Mouse (Mus musculus): ENCODE results near the gene Arpp19. TPM values are rescaled to one million over a fixed set of nuclear protein-coding genes. Genes with fewer than 3 reads are reported as not detected.
A peak's percentile ranks its signal among the peaks of the same experiment; 100 is the strongest.

Gene Arpp19
- polyA plus RNA-seq, 1 experiment from 2014 or later, result 324 TPM

GRCm38 (mm10) chr9:75040566-75040965 is 3.2 kb downstream of the Arpp19 start:
- 92% methylated on average over 2 of the region's 2 CpGs for WGBS
- Histone ChIP-seq H3K4me2 (no peak overlapping the region), H3K4me3 (no peak overlapping the region), H3K27me3 (no peaks in the 10 kb centered on the region), H3K4me1 (peaks cover 19% of the 10 kb centered on the region), H3K36me3 (peaks cover 14% of the 10 kb centered on the region; the same call in 1 of the 2 replicates), H3K27ac (no peak overlapping the region), H3K9ac (no peak overlapping the region), H3K9me3 (no peaks in the 10 kb centered on the region)
- no peak for ATAC-seq (ENCODE audit: insufficient number of reproducible peaks, insufficient read depth, low FRiP score, low TSS enrichment, low read depth)

DNA sequence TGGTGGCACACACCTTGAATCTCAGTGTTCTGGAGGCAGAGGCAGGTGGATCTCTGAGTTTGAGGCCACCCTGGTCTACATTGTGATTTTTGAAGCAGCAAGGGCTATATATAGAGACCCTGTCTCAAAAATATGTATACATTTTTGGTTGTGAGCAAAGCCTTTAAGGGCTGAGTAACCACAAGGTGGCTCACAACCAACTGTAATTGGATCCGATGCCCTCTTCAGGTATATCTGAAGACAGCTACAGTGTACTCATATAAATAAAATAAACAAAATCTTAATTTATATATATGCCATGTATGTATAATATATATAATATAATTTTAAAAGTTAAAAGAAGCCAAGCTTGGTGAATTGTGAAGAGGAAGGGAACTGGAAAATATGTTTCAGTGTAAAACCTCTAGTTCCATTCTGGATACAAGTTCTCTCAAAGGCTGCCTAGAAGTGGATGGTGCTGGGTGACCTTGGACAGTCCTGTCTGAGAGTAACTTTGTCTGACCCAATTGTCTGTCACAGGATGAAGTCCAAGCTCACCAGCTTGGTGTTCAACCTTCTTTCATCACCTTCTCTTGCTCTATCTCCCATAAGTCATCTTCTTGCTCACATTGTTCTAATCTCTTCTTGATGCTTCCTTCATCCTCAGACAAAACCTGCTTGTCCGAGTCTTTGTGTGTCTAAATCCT is 4.6 kb downstream of the Arpp19 start:
- H3K27ac ChIP-seq, result no peak overlapping the region

GRCm38 (mm10) chr9:75043191-75043590 is 5.8 kb downstream of the Arpp19 start:
- no peak overlapping the region for H3K27ac ChIP-seq
- H3K9ac ChIP-seq, result no peak overlapping the region
- ATAC-seq (ENCODE audit: insufficient number of reproducible peaks, insufficient read depth, low FRiP score, low TSS enrichment, low read depth), result no peak
- no peak overlapping the region for H3K4me3 ChIP-seq
- no peak overlapping the region for H3K4me2 ChIP-seq
- no peaks in the 10 kb centered on the region for H3K27me3 ChIP-seq
- H3K36me3 ChIP-seq, result peaks cover 25% of the 10 kb centered on the region
- no peaks in the 10 kb centered on the region for H3K9me3 ChIP-seq
- 94% methylated on average over 2 of the region's 2 CpGs for WGBS
- H3K4me1 ChIP-seq, result peaks cover 11% of the 10 kb centered on the region

More for the DNA sequence above, 4.6 kb downstream of the Arpp19 start:
- 81% methylated on average over 2 of the region's 2 CpGs for WGBS
- Histone ChIP-seq H3K4me1 (peaks cover 15% of the 10 kb centered on the region), H3K4me2 (no peak overlapping the region), H3K9me3 (no peaks in the 10 kb centered on the region), H3K4me3 (no peak overlapping the region), H3K27me3 (no peaks in the 10 kb centered on the region), H3K36me3 (peaks cover 25% of the 10 kb centered on the region), H3K9ac (no peak overlapping the region)
- no peak for ATAC-seq (ENCODE audit: insufficient number of reproducible peaks, insufficient read depth, low FRiP score, low TSS enrichment, low read depth)

- H3K27ac ChIP-seq, result no peak overlapping the region
- H3K4me2 ChIP-seq, result no peak overlapping the region
- peaks cover 25% of the 10 kb centered on the region for H3K36me3 ChIP-seq
- no peak overlapping the region for H3K4me3 ChIP-seq
- H3K27me3 ChIP-seq, result no peaks in the 10 kb centered on the region
- H3K9ac ChIP-seq, result no peak overlapping the region
- H3K4me1 ChIP-seq, result no peaks in the 10 kb centered on the region
- ATAC-seq (ENCODE audit: insufficient number of reproducible peaks, insufficient read depth, low FRiP score, low TSS enrichment, low read depth), result no peak
- no peaks in the 10 kb centered on the region for H3K9me3 ChIP-seq
These were observed 9.7 kb downstream of the Arpp19 start for GRCm38 (mm10) chr9:75047079-75047478.

- no peak overlapping the region for H3K9ac ChIP-seq
- no peak overlapping the region for H3K4me3 ChIP-seq
- peaks cover 16% of the 10 kb centered on the region for H3K36me3 ChIP-seq
- H3K9me3 ChIP-seq, result no peaks in the 10 kb centered on the region
- no peak overlapping the region for H3K27ac ChIP-seq
- no peak for ATAC-seq (ENCODE audit: insufficient number of reproducible peaks, insufficient read depth, low FRiP score, low TSS enrichment, low read depth)
- 87% methylated on average over 3 of the region's 3 CpGs for WGBS
- H3K4me1 ChIP-seq, result no peaks in the 10 kb centered on the region
- no peaks in the 10 kb centered on the region for H3K27me3 ChIP-seq
- H3K4me2 ChIP-seq, result no peak overlapping the region
These were observed 11.7 kb downstream of the Arpp19 start for GRCm38 (mm10) chr9:75049100-75049499.

GRCm38 (mm10) chr9:75050003-75050402 is 12.6 kb downstream of the Arpp19 start:
- no peaks in the 10 kb centered on the region for H3K4me1 ChIP-seq
- no peak overlapping the region for H3K9ac ChIP-seq
- WGBS, result 32% methylated on average over 3 of the region's 3 CpGs
- peak; percentile 43; the same call in 1 of the 2 replicates for ATAC-seq (ENCODE audit: insufficient number of reproducible peaks, insufficient read depth, low FRiP score, low TSS enrichment, low read depth)
- no peaks in the 10 kb centered on the region for H3K27me3 ChIP-seq
- no peak overlapping the region for H3K4me3 ChIP-seq
- H3K9me3 ChIP-seq, result no peaks in the 10 kb centered on the region
- no peak overlapping the region for H3K4me2 ChIP-seq
- H3K36me3 ChIP-seq, result peaks cover 19% of the 10 kb centered on the region
- no peak overlapping the region for H3K27ac ChIP-seq

GRCm38 (mm10) chr9:75051841-75052240 is 14.4 kb downstream of the Arpp19 start:
- Histone ChIP-seq H3K4me1 (no peaks in the 10 kb centered on the region), H3K36me3 (peaks cover 15% of the 10 kb centered on the region), H3K4me3 (no peak overlapping the region), H3K27me3 (no peaks in the 10 kb centered on the region), H3K4me2 (no peak overlapping the region), H3K27ac (no peak overlapping the region), H3K9ac (no peak overlapping the region), H3K9me3 (no peaks in the 10 kb centered on the region)
- ATAC-seq (ENCODE audit: insufficient number of reproducible peaks, insufficient read depth, low FRiP score, low TSS enrichment, low read depth), result no peak
- WGBS, result 89% methylated on average over 4 of the region's 4 CpGs

GRCm38 (mm10) chr9:75055046-75055445 is 17.6 kb downstream of the Arpp19 start:
- Histone ChIP-seq H3K4me1 (no peaks in the 10 kb centered on the region), H3K4me2 (no peak overlapping the region), H3K9me3 (no peaks in the 10 kb centered on the region), H3K27ac (no peak overlapping the region), H3K9ac (no peak overlapping the region), H3K27me3 (no peaks in the 10 kb centered on the region), H3K4me3 (no peak overlapping the region), H3K36me3 (peaks cover 42% of the 10 kb centered on the region)
- WGBS, result 84% methylated on average over 5 of the region's 5 CpGs
- no peak for ATAC-seq (ENCODE audit: insufficient number of reproducible peaks, insufficient read depth, low FRiP score, low TSS enrichment, low read depth)

- no peak overlapping the region for H3K4me2 ChIP-seq
- H3K9ac ChIP-seq, result no peak overlapping the region
- ATAC-seq (ENCODE audit: insufficient number of reproducible peaks, insufficient read depth, low FRiP score, low TSS enrichment, low read depth), result no peak
- H3K27ac ChIP-seq, result no peak overlapping the region
- H3K4me1 ChIP-seq, result no peaks in the 10 kb centered on the region
- no peaks in the 10 kb centered on the region for H3K9me3 ChIP-seq
- H3K27me3 ChIP-seq, result no peaks in the 10 kb centered on the region
- H3K4me3 ChIP-seq, result no peak overlapping the region
- WGBS, result 71% methylated on average over 9 of the region's 9 CpGs
- H3K36me3 ChIP-seq, result 0 out of 2 replicates have a peak, but pooled peaks cover 2% of the 10 kb centered on the region
These were observed 27.4 kb downstream of the Arpp19 start for GRCm38 (mm10) chr9:75064678-75065331.

- H3K9ac ChIP-seq, result peak within 1 kb of the TSS; percentile 85
- peak within 1 kb of the TSS; percentile 71 for H3K4me3 ChIP-seq
- 25% methylated on average over 21 of the region's 23 CpGs for WGBS
- H3K4me1 ChIP-seq, result peaks cover 9% of the 10 kb centered on the region; the same call in 1 of the 2 replicates
- no peaks in the 10 kb centered on the region for H3K27me3 ChIP-seq
- no peaks in the 10 kb centered on the region for H3K9me3 ChIP-seq
- H3K27ac ChIP-seq, result peak within 1 kb of the TSS; percentile 95
- peak; percentile 46; the same call in 1 of the 2 replicates for ATAC-seq (ENCODE audit: insufficient number of reproducible peaks, insufficient read depth, low FRiP score, low TSS enrichment, low read depth)
- peak within 1 kb of the TSS; percentile 79 for H3K4me2 ChIP-seq
- no peaks in the 10 kb centered on the region for H3K36me3 ChIP-seq
These were observed 33.1 kb downstream of the Arpp19 start, which contains the start of gene Myo5a for GRCm38 (mm10) chr9:75070457-75071028. Myo5a (plus strand) TSS chr9:75071015.

GRCm38 (mm10) chr9:75071029-75071705 is 33.8 kb downstream of the Arpp19 start:
- ATAC-seq (ENCODE audit: insufficient number of reproducible peaks, insufficient read depth, low FRiP score, low TSS enrichment, low read depth), result peak; percentile 94

More at GRCm38 (mm10) chr9:75071029-75071705, 33.8 kb downstream of the Arpp19 start:
- peak overlapping the region; percentile 95 for H3K27ac ChIP-seq
- peak overlapping the region; percentile 79 for H3K4me2 ChIP-seq
- under 1% methylated on average over 75 of the region's 92 CpGs for WGBS
- H3K27me3 ChIP-seq, result no peaks in the 10 kb centered on the region
- no peaks in the 10 kb centered on the region for H3K9me3 ChIP-seq
- H3K4me3 ChIP-seq, result peak overlapping the region; percentile 71
- peaks cover 9% of the 10 kb centered on the region; the same call in 1 of the 2 replicates for H3K4me1 ChIP-seq
- H3K9ac ChIP-seq, result peak overlapping the region; percentile 85
- no peaks in the 10 kb centered on the region for H3K36me3 ChIP-seq
